Mouse (Mus musculus): Measurements from ENCODE around the gene 1700001O22Rik. TPM values are rescaled to one million over a fixed set of nuclear protein-coding genes. Genes with fewer than 3 reads are reported as not detected.

1700001O22Rik gene
- 0.46 TPM for polyA plus RNA-seq (2014; fragmentation: Illumina TruSeq; extraction: RNeasy Lipid Tissue Mini Kit (QIAGEN cat#74804); ENCODE audit: insufficient read depth, low read depth, low replicate concordance)

GRCm38 (mm10) chr2:30803604-30804003 lies at the start of gene 1700001O22Rik:
Gene 1700001O22Rik (minus strand): TSS chr2:30803661.

GRCm38 (mm10) chr2:30834373-30835022 lies 31.0 kb upstream of the 1700001O22Rik start, which contains the start of gene Prrx2:
Gene Prrx2 (plus strand): TSS chr2:30834972.

GRCm38 (mm10) chr2:30830283-30830795 lies 26.9 kb upstream of the 1700001O22Rik start, which contains the start of gene Asb6:
Gene Asb6 (minus strand): TSS chr2:30830333.

GRCm38 (mm10) chr2:30807648-30808295 lies 4.3 kb upstream of the 1700001O22Rik start, which contains the start of gene Ntmt1:
Gene Ntmt1 (plus strand): TSS chr2:30807826.

Other genes with a start within 250 kb of the 1700001O22Rik start
- gene Cstad, start 208.6 kb downstream of the 1700001O22Rik start, polyA plus RNA-seq (2014; fragmentation: Illumina TruSeq; extraction: RNeasy Lipid Tissue Mini Kit (QIAGEN cat#74804); ENCODE audit: insufficient read depth, low read depth, low replicate concordance) = 0.85 TPM
- gene Ntmt1, start 4.2 kb upstream of the 1700001O22Rik start, polyA plus RNA-seq (2014; fragmentation: Illumina TruSeq; extraction: RNeasy Lipid Tissue Mini Kit (QIAGEN cat#74804); ENCODE audit: insufficient read depth, low read depth, low replicate concordance) = 19.5 TPM
- gene Asb6, start 26.7 kb upstream of the 1700001O22Rik start, polyA plus RNA-seq (2014; fragmentation: Illumina TruSeq; extraction: RNeasy Lipid Tissue Mini Kit (QIAGEN cat#74804); ENCODE audit: insufficient read depth, low read depth, low replicate concordance) = 13.0 TPM
- 3.1 TPM for gene Prrx2, start 31.3 kb upstream of the 1700001O22Rik start, polyA plus RNA-seq (2014; fragmentation: Illumina TruSeq; extraction: RNeasy Lipid Tissue Mini Kit (QIAGEN cat#74804); ENCODE audit: insufficient read depth, low read depth, low replicate concordance)
- 17.8 TPM for gene Ptges, start 126.2 kb upstream of the 1700001O22Rik start, polyA plus RNA-seq (2014; fragmentation: Illumina TruSeq; extraction: RNeasy Lipid Tissue Mini Kit (QIAGEN cat#74804); ENCODE audit: insufficient read depth, low read depth, low replicate concordance)
- gene Tor1b, start 149.3 kb upstream of the 1700001O22Rik start, polyA plus RNA-seq (2014; fragmentation: Illumina TruSeq; extraction: RNeasy Lipid Tissue Mini Kit (QIAGEN cat#74804); ENCODE audit: insufficient read depth, low read depth, low replicate concordance) = 22.8 TPM
- gene Tor1a, start 164.3 kb upstream of the 1700001O22Rik start, polyA plus RNA-seq (2014; fragmentation: Illumina TruSeq; extraction: RNeasy Lipid Tissue Mini Kit (QIAGEN cat#74804); ENCODE audit: insufficient read depth, low read depth, low replicate concordance) = 31.3 TPM
- gene BC005624, start 178.5 kb upstream of the 1700001O22Rik start, polyA plus RNA-seq (2014; fragmentation: Illumina TruSeq; extraction: RNeasy Lipid Tissue Mini Kit (QIAGEN cat#74804); ENCODE audit: insufficient read depth, low read depth, low replicate concordance) = 42.1 TPM
- gene Usp20, start 178.6 kb upstream of the 1700001O22Rik start, polyA plus RNA-seq (2014; fragmentation: Illumina TruSeq; extraction: RNeasy Lipid Tissue Mini Kit (QIAGEN cat#74804); ENCODE audit: insufficient read depth, low read depth, low replicate concordance) = 5.3 TPM

Measured in lung, adult 10 weeks (tissue).